Mouse (Mus musculus) kidney, adult 9 months (tissue): ENCODE results near the gene Gm10666.
"Not testable (repeated sequence)": the region's sequence is repeated elsewhere in the genome, so short reads cannot be mapped to it uniquely, and the experiment has no call there.

Experiments used
- DNase-seq: peaks from one replicate; pipeline ENCODE4 v3.0.0; 2022

The Gm10666 gene

GRCm38 (mm10) chr7:22134641-22135040, at the start of gene Gm10666:
Gene Gm10666 (minus strand): TSS chr7:22134741.
- DNase-seq, result not testable (repeated sequence)

GRCm38 (mm10) chr7:22163935-22164334, 29.4 kb upstream of the Gm10666 start, which contains the start of gene Vmn1r142:
Gene Vmn1r142 (minus strand): TSS chr7:22164035.
- DNase-seq, result not testable (repeated sequence)

- not testable (repeated sequence) for DNase-seq
Observed at GRCm38 (mm10) chr7:22118145-22118544, 16.4 kb downstream of the Gm10666 start, which contains the start of gene Gm16451. Gene Gm16451 (minus strand): TSS chr7:22118245.
